Mouse (Mus musculus): Measurements from ENCODE around the gene Eif4g3. TPM values are rescaled to one million over a fixed set of nuclear protein-coding genes. Genes with fewer than 3 reads are reported as not detected.
"Not testable (repeated sequence)": the region's sequence is repeated elsewhere in the genome, so short reads cannot be mapped to it uniquely, and the experiment has no call there.

The Eif4g3 gene
- total RNA-seq (2021) = 100 to 1,000 TPM; 103 to 115 TPM
- long read RNA-seq, experiment 1, full-length matches to known transcripts = 2 of 58 reads
- long read RNA-seq, experiment 1, partial matches to known transcripts = 14 of 58 reads
- long read RNA-seq, experiment 1, other reads (novel, unspliced or antisense) = 42 of 58 reads
- long read RNA-seq, experiment 2, full-length matches to known transcripts = 1 of 73 reads
- long read RNA-seq, experiment 2, partial matches to known transcripts = 26 of 73 reads
- long read RNA-seq, experiment 2, other reads (novel, unspliced or antisense) = 46 of 73 reads

DNA sequence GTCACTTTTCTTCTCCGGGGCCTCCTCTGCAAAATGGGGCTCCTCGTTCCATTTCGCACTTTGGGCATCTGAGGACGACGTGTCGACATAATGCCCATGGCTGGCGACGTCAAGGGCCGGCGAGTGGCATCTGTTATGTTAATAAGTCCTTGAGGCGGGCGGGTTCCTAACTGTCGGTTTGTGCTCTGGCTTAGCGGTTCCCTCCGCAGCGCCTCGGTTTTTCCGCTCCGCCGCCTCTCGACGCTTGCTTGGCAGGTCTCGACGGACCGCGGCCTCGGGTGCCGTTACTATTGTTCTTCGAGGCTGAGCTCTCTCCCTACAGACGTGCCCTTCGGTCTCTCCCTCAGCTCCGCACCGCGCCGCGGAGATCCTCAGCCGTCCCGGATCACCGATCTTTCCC lies at the start of gene Eif4g3:
Eif4g3 (plus strand) TSS at position 133 of the 400 bp plus-strand sequence.
- no peak for DNase-seq
- intact Hi-C loops (cut with DNase I) = loop anchor here (10.0 kb wide), 1 partner anchor 112 kb away; no protein-coding TSS in a partner anchor

DNA sequence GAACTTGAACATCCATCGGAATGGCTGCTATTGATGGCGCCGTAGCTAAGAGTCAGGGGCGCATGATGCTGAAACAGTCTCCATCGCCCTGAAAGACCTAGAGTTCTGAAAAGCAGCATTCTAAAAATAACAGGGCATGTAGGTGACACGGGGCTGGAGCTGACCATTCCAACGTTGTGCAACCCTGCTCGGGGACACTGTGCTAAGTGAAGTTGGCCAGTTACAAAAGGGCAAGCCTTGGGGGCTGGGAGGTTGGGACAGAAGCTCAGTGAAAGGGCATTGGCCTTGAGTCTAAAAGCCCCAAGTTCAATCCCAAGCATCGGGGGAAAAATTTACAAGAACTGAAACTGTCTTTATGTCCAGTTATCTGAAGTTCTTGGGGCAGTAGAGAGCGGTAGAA lies 49.3 kb upstream of the Eif4g3 start:
- intact Hi-C loops (cut with DNase I) = no loop called here
- DNase-seq = peak in 1 of 2 experiments; percentile 64

DNA sequence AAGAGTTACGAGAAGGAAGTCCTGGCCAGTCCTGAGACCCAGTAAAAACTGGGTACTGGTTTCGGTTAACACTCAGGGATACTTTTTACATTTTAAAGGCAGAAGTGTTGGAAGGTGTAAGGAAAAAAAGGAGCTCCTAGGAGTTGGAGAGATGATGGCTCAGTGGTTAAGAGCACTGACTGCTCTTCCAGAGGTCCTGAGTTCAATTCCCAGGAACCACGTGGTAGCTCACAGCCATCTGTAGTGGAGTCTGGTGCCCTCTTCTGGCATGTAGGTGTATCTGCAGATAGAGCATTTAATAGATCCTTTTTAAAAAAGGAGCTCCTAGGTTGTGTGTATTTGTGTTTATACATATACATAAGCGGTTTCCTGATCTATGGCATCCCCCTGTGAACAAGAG lies 47.4 kb upstream of the Eif4g3 start:
- intact Hi-C loops (cut with DNase I) = loop anchor here (5.0 kb wide), 1 partner anchor 213 kb away; no protein-coding TSS in a partner anchor
- no peak for DNase-seq

DNA sequence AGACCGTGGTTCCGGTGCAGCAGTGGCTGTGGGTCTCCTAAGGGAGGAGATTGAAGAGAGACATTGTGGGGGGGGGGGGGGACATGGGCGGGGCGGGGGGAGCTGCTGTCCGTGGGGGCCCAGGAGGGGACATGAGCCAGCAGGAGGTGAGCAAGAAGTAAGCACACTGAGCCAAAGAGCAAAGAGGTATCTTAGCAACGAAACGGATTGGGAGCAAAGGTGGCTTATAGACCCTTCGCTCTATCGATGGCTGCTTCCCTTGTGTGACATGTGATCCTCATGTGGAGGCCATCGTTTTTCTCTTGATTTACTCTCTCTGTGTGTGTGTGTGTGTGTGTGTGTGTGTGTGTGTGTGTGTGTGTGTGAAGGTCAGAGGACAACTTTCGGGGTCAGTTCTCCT lies 46.4 kb upstream of the Eif4g3 start:
- DNase-seq = no peak
- intact Hi-C loops (cut with DNase I) = loop anchor here (5.0 kb wide), 1 partner anchor 214 kb away; no protein-coding TSS in a partner anchor

DNA sequence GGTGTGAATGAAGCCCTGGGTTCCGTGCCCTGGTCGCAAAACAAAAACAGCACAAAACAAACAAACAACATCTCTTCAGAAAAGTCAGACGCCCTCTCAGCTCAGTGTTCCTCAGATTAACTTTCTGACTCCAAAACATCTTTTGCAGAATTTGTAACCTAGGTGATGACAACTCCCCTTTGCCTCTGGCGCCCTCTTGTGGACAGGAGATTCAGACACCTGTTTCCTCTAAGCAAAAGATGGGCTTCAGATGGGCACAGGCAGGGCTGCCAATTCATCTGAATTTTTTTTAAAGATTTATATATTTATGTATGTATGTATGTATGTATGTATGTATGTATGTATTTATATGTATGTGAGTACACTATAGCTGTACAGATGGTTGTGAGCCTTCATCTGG lies 40.0 kb upstream of the Eif4g3 start:
- intact Hi-C loops (cut with DNase I) = loop anchor here (1.0 kb wide), 1 partner anchor 109 kb away; no protein-coding TSS in a partner anchor
- DNase-seq = peak; percentile 54 to 72

DNA sequence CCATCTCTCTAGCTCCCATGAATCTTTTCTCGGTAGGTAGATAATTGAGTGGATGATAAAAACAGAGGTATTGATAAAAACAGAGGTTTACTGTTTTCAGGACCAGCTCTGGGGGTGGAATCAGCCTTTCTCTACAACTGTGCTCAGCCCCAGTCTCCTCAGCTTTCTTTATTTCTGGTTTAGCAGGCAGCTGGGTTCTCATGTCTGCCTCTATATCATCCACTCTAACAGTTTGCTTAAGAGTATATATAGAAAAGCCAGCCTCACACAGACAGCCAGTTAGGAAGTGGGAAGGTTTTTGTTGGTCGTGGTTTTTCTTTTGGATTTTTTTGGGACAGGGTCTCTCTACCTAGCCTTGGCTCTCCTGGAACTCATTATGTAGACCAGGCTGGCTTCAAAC lies 38.6 kb upstream of the Eif4g3 start:
- intact Hi-C loops (cut with DNase I) = no loop called here
- DNase-seq = no peak

DNA sequence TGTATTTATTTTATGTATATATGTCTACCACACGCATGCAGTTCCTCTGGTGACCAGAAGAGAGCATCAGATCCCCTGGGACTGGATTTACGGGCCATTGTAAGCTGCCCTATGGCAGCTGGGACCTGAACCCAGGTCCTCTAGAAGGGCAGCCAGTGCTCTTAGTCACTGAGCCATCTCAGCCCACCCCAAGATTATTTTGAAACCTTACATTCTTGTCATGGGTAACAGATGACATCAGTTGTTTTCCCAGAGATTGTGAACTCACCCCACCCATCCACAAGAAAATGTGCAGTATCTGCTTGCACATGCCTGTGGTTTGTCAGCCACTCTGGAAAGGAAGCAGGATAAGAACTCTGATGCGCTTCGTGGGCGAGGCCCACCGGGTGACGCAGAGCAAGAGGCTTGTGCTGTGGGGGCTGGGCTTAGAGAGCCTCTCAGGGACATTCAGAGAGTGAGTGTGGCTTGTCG lies 37.9 kb upstream of the Eif4g3 start:
- peak in 1 of 2 experiments; percentile 66 for DNase-seq
- intact Hi-C loops (cut with DNase I) = no loop called here

DNA sequence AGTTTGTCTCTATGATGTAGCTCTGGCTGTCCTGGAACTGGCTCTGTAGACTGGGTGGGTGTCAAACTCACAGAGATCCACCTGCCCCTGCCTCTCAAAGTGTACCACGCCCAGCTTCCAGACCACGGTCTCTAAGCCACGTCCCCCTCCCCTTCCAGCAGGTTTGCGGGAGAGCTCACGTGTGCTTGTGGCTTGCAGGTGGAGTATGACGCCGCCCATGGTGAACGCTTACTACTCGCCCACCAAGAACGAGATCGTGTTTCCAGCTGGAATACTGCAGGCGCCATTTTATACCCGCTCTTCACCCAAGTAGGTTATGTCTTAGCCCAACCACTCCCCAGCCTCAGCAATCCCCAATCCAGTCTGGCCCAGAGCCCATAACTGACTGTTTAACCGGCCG lies 36.6 kb upstream of the Eif4g3 start:
- no peak for DNase-seq
- intact Hi-C loops (cut with DNase I) = no loop called here

DNA sequence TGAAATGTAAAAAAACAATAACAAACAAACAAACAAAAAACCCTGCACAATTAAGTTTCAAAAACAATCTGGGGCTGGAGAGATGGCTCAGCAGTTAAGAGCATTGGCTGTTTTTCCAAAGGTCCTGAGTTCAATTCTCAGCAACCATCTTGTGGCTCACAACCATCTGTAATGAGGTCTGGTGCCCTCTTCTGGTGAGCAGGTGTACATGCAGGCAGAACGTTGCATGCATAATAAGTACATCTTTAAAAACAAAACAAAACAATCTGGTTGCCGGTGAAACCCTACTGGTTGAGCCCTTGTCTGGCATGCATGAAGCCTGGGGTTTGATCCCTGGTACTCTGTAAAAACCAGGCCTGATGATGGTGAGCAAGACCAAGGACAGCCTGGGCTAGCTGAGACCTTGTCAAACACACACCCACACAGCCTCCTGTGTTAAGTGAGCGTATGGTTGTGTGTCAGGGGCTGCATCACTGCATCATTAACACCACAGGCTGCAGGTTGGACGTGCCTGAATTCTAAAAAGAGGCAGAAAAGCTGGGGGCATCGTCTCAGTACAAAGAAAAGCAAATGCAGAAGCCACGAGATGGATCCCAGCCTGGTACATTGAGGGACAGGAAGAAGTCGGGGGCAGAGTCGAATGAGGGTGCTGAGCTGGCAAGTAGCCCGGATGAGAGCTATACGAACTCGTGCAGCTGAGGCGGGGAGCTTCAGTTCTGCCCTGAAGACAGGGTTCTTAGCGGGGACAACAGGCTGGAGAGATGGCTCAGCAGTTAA lies 32.7 kb upstream of the Eif4g3 start:
- DNase-seq = no peak
- intact Hi-C loops (cut with DNase I) = loop anchor here (10.0 kb wide), 3 partner anchors 145 to 325 kb away; no protein-coding TSS in a partner anchor

DNA sequence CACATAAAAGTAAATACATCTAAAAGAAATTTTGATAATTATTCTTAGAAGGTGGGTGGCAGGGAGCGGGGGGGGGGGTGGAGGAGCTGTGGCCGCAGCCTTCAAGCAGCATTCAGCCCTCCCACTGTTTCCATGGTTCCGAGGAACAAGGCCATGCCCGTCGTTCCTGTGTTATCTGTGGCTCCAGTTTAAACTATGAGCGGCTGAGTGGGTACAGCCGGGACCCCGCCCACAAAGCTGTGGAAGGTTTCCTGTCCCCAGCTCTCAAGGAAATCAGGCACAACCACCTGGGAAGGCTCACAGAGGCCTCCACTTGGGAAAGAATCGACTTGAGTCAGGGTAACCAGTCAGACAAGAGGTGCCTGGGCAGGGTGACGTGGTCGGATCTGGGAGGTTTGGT lies 32.1 kb upstream of the Eif4g3 start:
- no peak for DNase-seq
- intact Hi-C loops (cut with DNase I) = loop anchor here (10.0 kb wide), 3 partner anchors 144 to 324 kb away; no protein-coding TSS in a partner anchor

DNA sequence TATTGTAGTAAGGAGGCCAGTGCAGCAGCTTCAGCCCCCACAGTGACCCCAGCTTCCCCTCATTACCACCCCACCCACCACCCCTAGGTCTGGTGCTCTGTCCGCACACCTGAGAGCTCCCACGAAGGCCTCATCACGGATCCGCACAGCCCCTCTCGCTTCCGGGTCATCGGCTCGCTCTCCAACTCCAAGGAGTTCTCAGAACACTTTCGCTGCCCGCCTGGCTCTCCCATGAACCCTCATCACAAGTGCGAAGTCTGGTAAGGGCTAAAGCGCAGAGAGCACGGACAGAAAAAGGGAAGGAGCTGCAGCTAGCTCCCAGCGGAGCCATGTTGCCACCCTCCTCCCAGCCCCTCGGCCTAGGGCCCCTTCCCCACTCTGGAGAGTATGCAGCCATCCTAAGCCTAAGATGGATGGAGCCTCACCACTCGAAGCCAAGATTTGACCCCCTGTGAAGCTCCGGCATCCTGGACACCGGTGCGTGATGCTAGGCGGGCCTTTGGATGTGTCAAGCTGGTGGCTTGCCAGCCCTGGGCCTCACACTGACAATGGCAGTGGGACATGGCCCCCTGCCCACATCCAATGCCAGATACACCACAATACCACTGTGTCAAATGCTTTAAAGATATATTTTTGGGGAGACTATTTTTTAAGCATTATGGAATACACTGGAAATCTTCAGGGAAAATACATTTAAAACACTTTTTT lies 30.0 kb upstream of the Eif4g3 start:
- intact Hi-C loops (cut with DNase I) = loop anchor here (10.0 kb wide), 3 partner anchors 142 to 322 kb away; no protein-coding TSS in a partner anchor
- DNase-seq = no peak

DNA sequence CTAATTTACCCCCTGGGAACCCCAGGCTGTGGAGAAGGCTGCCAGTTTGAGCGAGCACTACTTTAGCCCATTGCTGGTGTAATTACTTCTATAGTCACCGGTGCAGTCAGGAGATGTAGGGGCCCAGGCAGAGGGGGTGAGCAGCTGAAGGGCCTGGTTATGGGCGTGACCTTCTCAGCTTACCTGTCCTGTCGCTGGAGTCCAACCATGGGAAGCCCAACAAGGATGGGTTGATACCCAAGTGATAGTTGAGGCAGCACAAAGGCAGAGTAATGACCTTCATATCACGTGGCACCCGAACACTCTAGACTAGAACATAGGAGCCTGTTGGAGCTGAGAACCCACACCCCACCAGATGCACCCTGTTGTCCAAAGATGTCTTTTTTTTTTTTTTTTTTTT lies 29.4 kb upstream of the Eif4g3 start:
- intact Hi-C loops (cut with DNase I) = loop anchor here (10.0 kb wide), 3 partner anchors 141 to 321 kb away; no protein-coding TSS in a partner anchor
- DNase-seq = no peak

DNA sequence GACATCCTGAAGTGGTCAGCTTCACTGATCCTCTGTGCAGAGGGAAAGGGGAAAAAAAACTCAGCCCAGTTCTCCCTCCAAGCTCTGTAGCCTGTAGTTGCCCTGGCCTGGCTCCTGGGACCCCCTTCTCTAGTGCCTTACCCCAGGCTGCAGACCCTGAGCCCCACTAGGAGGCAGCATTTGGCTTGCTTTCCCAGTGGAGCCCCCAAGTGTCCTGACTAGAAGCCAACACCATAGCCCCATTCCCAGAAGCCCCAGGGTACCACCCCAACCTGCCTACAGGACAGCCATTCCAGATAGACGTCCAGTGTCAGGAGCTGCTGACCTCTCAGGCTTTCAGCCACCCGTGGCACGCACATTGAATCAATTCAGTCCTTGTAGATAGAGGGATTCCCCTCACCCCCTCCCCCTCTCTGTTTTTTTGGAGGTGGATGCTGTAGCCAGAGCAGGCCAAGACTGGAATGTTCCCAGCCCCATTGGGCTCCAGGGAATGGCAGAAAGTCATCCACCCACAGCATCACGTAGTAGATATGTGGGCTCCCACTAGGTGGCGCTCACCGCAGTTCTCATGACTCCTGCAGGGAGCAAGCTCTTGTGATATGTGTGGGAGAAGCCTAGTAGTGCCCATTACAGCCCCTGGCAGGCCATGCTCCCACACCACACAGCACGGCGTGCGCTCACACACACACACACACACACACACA lies 28.8 kb upstream of the Eif4g3 start:
- peak; percentile 84 to 89 for DNase-seq
- intact Hi-C loops (cut with DNase I) = loop anchor here (10.0 kb wide), 3 partner anchors 141 to 321 kb away; no protein-coding TSS in a partner anchor

DNA sequence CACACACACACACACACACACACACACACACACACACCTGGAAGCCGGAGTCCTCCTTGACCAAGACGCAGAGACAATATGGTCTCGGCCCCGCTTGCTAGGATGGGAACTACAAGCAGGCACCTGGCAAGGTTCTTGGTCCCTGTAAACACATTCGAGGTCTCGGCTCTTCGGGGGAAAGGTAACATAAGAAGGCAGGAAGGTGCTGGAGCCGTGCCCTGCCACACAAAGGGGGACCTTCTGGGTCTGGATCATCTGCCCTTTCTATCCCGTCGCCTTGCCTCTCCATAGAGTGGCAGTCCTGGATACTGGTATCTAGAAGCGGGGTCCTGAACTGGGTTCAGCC lies 28.3 kb upstream of the Eif4g3 start:
- DNase-seq = no peak
- intact Hi-C loops (cut with DNase I) = loop anchor here (10.0 kb wide), 3 partner anchors 140 to 320 kb away; no protein-coding TSS in a partner anchor

DNA sequence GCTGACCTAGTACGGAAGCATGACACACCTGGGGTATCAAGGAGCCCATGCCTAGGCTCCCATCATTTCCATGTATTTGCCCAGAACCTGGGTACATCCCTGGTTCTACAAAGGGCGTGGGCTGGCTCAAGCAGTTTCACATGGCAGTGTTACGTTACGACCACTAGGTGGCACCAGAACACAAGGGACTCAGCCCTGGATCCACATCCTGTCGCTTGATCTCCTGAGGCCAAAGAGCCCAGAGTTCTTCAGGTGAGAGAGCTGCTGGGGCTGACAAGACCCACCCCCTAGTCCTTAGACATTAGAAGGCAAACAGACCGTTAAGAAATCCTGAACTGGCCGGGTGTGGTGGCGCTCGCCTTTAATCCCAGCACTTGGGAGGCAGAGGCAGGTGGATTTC lies 24.6 kb upstream of the Eif4g3 start:
- peak in 1 of 2 experiments; percentile 50 for DNase-seq
- intact Hi-C loops (cut with DNase I) = loop anchor here (10.0 kb wide), 3 partner anchors 137 to 317 kb away; no protein-coding TSS in a partner anchor

DNA sequence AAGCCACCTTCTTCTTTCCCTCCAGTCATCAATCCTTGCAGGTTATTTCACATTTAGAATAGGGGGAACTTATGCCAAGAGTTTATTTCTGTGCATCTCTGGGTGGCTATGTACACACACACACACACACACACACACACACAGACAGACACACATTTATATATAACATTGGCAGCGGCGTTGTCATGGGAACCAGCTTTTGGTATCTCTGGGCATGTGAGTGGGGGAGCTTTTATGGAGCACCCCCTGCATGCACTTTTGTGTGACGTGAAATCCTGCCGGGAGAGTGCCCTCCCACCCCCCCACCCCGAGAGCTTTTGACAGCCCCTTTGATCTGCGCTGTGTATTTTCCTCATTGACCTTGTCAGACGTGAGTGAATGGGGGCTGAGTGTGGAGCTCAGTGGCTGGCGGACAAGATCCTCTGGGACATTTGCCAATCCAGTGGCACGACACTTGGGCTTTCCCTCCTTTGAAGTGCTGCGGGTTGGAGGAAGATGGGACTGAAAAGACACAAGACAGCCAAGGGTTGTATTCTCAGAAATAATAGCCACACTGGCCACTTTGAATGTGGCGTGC lies 22.1 kb upstream of the Eif4g3 start:
- intact Hi-C loops (cut with DNase I) = not testable (repeated sequence)

DNA sequence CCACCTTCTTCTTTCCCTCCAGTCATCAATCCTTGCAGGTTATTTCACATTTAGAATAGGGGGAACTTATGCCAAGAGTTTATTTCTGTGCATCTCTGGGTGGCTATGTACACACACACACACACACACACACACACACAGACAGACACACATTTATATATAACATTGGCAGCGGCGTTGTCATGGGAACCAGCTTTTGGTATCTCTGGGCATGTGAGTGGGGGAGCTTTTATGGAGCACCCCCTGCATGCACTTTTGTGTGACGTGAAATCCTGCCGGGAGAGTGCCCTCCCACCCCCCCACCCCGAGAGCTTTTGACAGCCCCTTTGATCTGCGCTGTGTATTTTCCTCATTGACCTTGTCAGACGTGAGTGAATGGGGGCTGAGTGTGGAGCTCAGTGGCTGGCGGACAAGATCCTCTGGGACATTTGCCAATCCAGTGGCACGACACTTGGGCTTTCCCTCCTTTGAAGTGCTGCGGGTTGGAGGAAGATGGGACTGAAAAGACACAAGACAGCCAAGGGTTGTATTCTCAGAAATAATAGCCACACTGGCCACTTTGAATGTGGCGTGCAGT lies 17.9 kb upstream of the Eif4g3 start:
- DNase-seq; intact Hi-C loops (cut with DNase I): not testable (repeated sequence)

More for the DNA sequence above, 22.1 kb upstream of the Eif4g3 start:
- DNase-seq = not testable (repeated sequence)

DNA sequence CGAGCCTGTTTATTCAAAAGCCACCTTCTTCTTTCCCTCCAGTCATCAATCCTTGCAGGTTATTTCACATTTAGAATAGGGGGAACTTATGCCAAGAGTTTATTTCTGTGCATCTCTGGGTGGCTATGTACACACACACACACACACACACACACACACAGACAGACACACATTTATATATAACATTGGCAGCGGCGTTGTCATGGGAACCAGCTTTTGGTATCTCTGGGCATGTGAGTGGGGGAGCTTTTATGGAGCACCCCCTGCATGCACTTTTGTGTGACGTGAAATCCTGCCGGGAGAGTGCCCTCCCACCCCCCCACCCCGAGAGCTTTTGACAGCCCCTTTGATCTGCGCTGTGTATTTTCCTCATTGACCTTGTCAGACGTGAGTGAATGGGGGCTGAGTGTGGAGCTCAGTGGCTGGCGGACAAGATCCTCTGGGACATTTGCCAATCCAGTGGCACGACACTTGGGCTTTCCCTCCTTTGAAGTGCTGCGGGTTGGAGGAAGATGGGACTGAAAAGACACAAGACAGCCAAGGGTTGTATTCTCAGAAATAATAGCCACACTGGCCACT lies 13.7 kb upstream of the Eif4g3 start:
- intact Hi-C loops (cut with DNase I); DNase-seq: not testable (repeated sequence)

DNA sequence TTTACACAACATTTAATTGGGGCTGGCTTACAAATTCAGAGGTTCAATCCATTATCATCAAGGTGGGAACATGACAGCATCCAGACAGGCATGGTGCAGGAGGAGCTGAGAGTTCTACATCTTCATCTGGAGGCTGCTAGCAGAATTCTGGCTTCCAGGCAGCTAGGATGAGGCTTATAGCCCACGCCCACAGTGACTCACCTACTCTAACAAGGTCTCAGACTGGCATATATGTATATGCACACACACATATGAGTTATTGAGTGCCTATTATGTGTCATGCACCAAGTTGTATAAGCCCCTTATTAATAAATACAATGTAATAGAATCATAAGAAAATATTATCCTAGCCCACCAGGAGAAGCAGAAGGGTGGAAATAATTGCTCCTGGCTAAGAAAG lies 10.0 kb upstream of the Eif4g3 start:
- intact Hi-C loops (cut with DNase I) = no loop called here
- DNase-seq = no peak

Measured in gastrocnemius, postnatal 36 days (tissue).